Mouse (Mus musculus): Measurements from ENCODE around the gene Chst12. TPM values are rescaled to one million over a fixed set of nuclear protein-coding genes. Genes with fewer than 3 reads are reported as not detected.

Chst12 gene
- polyA plus RNA-seq, 1 experiment from 2014 or later: 24.9 TPM

DNA sequence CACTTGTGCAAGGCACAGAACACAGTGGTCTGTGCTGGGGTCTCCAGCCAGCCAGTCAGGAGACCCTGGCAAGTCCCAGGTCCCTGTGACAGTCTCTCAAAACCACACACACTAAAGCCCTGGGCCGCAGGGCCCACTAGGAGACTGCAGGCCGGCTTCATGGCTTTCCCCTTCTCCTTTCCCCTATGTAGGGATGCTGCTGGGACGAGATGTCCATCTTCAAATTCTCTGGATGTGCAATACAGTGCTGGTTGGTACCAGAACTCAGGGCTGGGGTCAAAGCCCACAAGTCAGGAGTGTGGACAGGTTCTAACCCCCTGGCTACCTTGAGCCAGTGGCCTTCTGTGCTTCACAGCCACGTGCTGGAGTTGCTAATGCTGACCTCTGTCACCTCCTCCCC lies 60.9 kb downstream of the Chst12 start:
- Histone ChIP-seq H3K9ac (no peak overlapping the region), H3K36me3 (no peaks in the 10 kb centered on the region), H3K4me3 (no peak overlapping the region), H3K4me2 (no peak overlapping the region), H3K9me3 (no peaks in the 10 kb centered on the region), H3K4me1 (replicated peaks) (peaks cover 36% of the 10 kb centered on the region), H3K27me3 (no peaks in the 10 kb centered on the region), H3K27ac (replicated peaks) (no peak overlapping the region)
- no peak for ATAC-seq (ENCODE audit: low read depth)
- 75% methylated on average over 4 of the region's 4 CpGs for WGBS

- Histone ChIP-seq H3K9me3 (no peaks in the 10 kb centered on the region), H3K9ac (no peak overlapping the region), H3K36me3 (no peaks in the 10 kb centered on the region), H3K4me1 (replicated peaks) (peaks cover 41% of the 10 kb centered on the region), H3K4me2 (no peak overlapping the region), H3K27me3 (no peaks in the 10 kb centered on the region), H3K4me3 (no peak overlapping the region), H3K27ac (replicated peaks) (no peak overlapping the region)
- peak; percentile 26; the same call in 1 of the 2 replicates for ATAC-seq (ENCODE audit: low read depth)
- 63% methylated on average over 11 of the region's 11 CpGs for WGBS
These were observed 62.0 kb downstream of the Chst12 start for GRCm38 (mm10) chr5:140567321-140567720.

GRCm38 (mm10) chr5:140567751-140568150 lies 62.4 kb downstream of the Chst12 start:
- no peaks in the 10 kb centered on the region for H3K9me3 ChIP-seq
- no peaks in the 10 kb centered on the region for H3K36me3 ChIP-seq
- H3K27me3 ChIP-seq: no peaks in the 10 kb centered on the region
- H3K4me3 ChIP-seq: no peak overlapping the region
- H3K4me1 ChIP-seq (replicated peaks): peaks cover 41% of the 10 kb centered on the region
- H3K27ac ChIP-seq (replicated peaks): no peak overlapping the region
- 87% methylated on average over 5 of the region's 5 CpGs for WGBS
- no peak overlapping the region for H3K4me2 ChIP-seq
- no peak overlapping the region for H3K9ac ChIP-seq
- ATAC-seq (ENCODE audit: low read depth): no peak

DNA sequence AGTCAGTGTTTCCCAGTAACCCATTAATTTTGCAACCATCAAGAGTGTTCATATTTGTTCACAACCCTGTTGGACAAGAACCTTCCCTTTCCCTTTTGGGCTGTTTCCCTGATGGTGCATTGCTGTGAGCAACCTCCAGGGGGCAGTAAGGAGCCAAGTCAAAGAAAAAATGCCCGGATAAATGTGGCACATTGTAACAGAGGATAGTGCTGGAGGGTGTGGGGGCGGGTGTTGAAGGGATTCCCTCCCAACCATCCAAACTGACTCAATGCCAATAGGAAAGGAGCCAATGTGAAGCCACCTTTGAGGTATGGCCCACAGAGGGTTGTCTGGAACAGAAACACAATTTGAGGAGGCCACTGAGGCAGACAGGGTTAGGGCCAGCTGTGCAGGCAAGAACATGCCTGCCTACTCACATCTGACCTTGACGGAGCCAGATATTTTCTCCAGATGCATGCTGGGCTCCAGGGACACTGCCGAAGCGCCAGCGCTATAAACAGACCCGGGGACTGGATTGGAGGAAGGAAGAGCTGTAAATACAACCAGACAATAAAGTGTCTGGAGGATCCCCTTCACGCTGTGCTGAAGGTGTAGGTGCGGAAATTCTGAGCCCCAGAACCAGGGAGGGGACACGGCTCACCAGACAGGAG lies 63.1 kb downstream of the Chst12 start:
- Histone ChIP-seq H3K4me1 (replicated peaks) (peaks cover 41% of the 10 kb centered on the region), H3K27me3 (no peaks in the 10 kb centered on the region), H3K9me3 (no peaks in the 10 kb centered on the region), H3K4me3 (no peak overlapping the region), H3K36me3 (no peaks in the 10 kb centered on the region), H3K9ac (peak overlapping the region; percentile 47; the same call in 1 of the 2 replicates), H3K27ac (replicated peaks) (peak overlapping the region; percentile 76), H3K4me2 (peak overlapping the region; percentile 33)
- peak; percentile 28; the same call in 1 of the 2 replicates for ATAC-seq (ENCODE audit: low read depth)
- WGBS: 14% methylated on average over 10 of the region's 10 CpGs

- Histone ChIP-seq H3K4me1 (replicated peaks) (peaks cover 41% of the 10 kb centered on the region), H3K9ac (no peak overlapping the region), H3K9me3 (no peaks in the 10 kb centered on the region), H3K36me3 (no peaks in the 10 kb centered on the region), H3K4me3 (no peak overlapping the region), H3K4me2 (no peak overlapping the region), H3K27me3 (no peaks in the 10 kb centered on the region), H3K27ac (replicated peaks) (no peak overlapping the region; the same call in 1 of the 2 replicates)
- ATAC-seq (ENCODE audit: low read depth): no peak
- WGBS: 84% methylated on average over 16 of the region's 16 CpGs
These were observed 63.8 kb downstream of the Chst12 start for GRCm38 (mm10) chr5:140569032-140569595.

- ATAC-seq (ENCODE audit: low read depth): no peak
- H3K9me3 ChIP-seq: no peaks in the 10 kb centered on the region
- no peak overlapping the region for H3K27ac ChIP-seq (replicated peaks)
- H3K4me3 ChIP-seq: no peak overlapping the region
- no peak overlapping the region for H3K9ac ChIP-seq
- H3K4me2 ChIP-seq: no peak overlapping the region
- H3K4me1 ChIP-seq (replicated peaks): peaks cover 35% of the 10 kb centered on the region
- 83% methylated on average over 13 of the region's 13 CpGs for WGBS
- no peaks in the 10 kb centered on the region for H3K27me3 ChIP-seq
- no peaks in the 10 kb centered on the region for H3K36me3 ChIP-seq
These were observed 65.0 kb downstream of the Chst12 start for GRCm38 (mm10) chr5:140570223-140570870.

- Histone ChIP-seq H3K36me3 (no peaks in the 10 kb centered on the region), H3K4me1 (replicated peaks) (peaks cover 28% of the 10 kb centered on the region), H3K9ac (no peak overlapping the region), H3K4me2 (no peak overlapping the region), H3K9me3 (no peaks in the 10 kb centered on the region), H3K27me3 (no peaks in the 10 kb centered on the region), H3K27ac (replicated peaks) (peak overlapping the region; percentile 34; the same call in 1 of the 2 replicates), H3K4me3 (no peak overlapping the region)
- 37% methylated on average over 4 of the region's 4 CpGs for WGBS
- ATAC-seq (ENCODE audit: low read depth): no peak
These were observed 65.9 kb downstream of the Chst12 start for GRCm38 (mm10) chr5:140571201-140571600.

- no peaks in the 10 kb centered on the region for H3K27me3 ChIP-seq
- H3K36me3 ChIP-seq: no peaks in the 10 kb centered on the region
- ATAC-seq (ENCODE audit: low read depth): no peak
- H3K9me3 ChIP-seq: no peaks in the 10 kb centered on the region
- 36% methylated on average over 10 of the region's 10 CpGs for WGBS
- peaks cover 27% of the 10 kb centered on the region for H3K4me1 ChIP-seq (replicated peaks)
- peak overlapping the region; percentile 34; the same call in 1 of the 2 replicates for H3K27ac ChIP-seq (replicated peaks)
- H3K9ac ChIP-seq: no peak overlapping the region
- no peak overlapping the region for H3K4me2 ChIP-seq
- H3K4me3 ChIP-seq: no peak overlapping the region
These were observed 66.3 kb downstream of the Chst12 start for GRCm38 (mm10) chr5:140571673-140572072.

GRCm38 (mm10) chr5:140572611-140573010 lies 67.3 kb downstream of the Chst12 start:
- Histone ChIP-seq H3K9me3 (no peaks in the 10 kb centered on the region), H3K4me2 (no peak overlapping the region), H3K27ac (replicated peaks) (no peak overlapping the region), H3K9ac (no peak overlapping the region), H3K4me1 (replicated peaks) (peaks cover 22% of the 10 kb centered on the region), H3K27me3 (no peaks in the 10 kb centered on the region), H3K4me3 (no peak overlapping the region), H3K36me3 (no peaks in the 10 kb centered on the region)
- 67% methylated on average over 6 of the region's 6 CpGs for WGBS
- ATAC-seq (ENCODE audit: low read depth): no peak

Other genes with a start within 250 kb of the Chst12 start
- 31.8 and 35.4 TPM in 2 replicates for gene Mad1l1, start 184.0 kb upstream of the Chst12 start, polyA plus RNA-seq (2015; fragmentation: Nextera tagmentation; extraction: Ambion mirVana)
- gene Nudt1, start 183.9 kb upstream of the Chst12 start, polyA plus RNA-seq (2015; fragmentation: Nextera tagmentation; extraction: Ambion mirVana): 33.5 and 34.3 TPM in 2 replicates
- 16.7 and 18.8 TPM in 2 replicates for gene Mrm2, start 173.7 kb upstream of the Chst12 start, polyA plus RNA-seq (2015; fragmentation: Nextera tagmentation; extraction: Ambion mirVana)
- gene Snx8, start 116.3 kb upstream of the Chst12 start, polyA plus RNA-seq (2015; fragmentation: Nextera tagmentation; extraction: Ambion mirVana): 19.8 and 21.2 TPM in 2 replicates
- 88.3 and 111 TPM in 2 replicates for gene Eif3b, start 86.2 kb upstream of the Chst12 start, polyA plus RNA-seq (2015; fragmentation: Nextera tagmentation; extraction: Ambion mirVana)
- gene Gm4869, start 59.9 kb upstream of the Chst12 start, polyA plus RNA-seq (2015; fragmentation: Nextera tagmentation; extraction: Ambion mirVana): not detected in 2 replicates
- not detected in 2 replicates for gene Grifin, start 59.5 kb downstream of the Chst12 start, polyA plus RNA-seq (2015; fragmentation: Nextera tagmentation; extraction: Ambion mirVana)
- 17.6 and 20.6 TPM in 2 replicates for gene Lfng, start 101.8 kb downstream of the Chst12 start, polyA plus RNA-seq (2015; fragmentation: Nextera tagmentation; extraction: Ambion mirVana)
- gene Ttyh3, start 143.5 kb downstream of the Chst12 start, polyA plus RNA-seq (2015; fragmentation: Nextera tagmentation; extraction: Ambion mirVana): 68.5 and 72.3 TPM in 2 replicates
- 22.9 and 24.1 TPM in 2 replicates for gene Iqce, start 196.8 kb downstream of the Chst12 start, polyA plus RNA-seq (2015; fragmentation: Nextera tagmentation; extraction: Ambion mirVana)
- gene Brat1, start 199.5 kb downstream of the Chst12 start, polyA plus RNA-seq (2015; fragmentation: Nextera tagmentation; extraction: Ambion mirVana): 23.5 and 25.8 TPM in 2 replicates
- gene Amz1, start 218.6 kb downstream of the Chst12 start, polyA plus RNA-seq (2015; fragmentation: Nextera tagmentation; extraction: Ambion mirVana): 1.6 and 2.1 TPM in 2 replicates

Data from neural tube, embryonic 13.5 days (tissue).